Mouse (Mus musculus): ENCODE measurements at regions not wholly inside any gene's neighbourhood (a gene's known extent, or its start where the extent isn't known, plus 50 kb on each side); places are given as distances from the start of the nearest gene placed in this dataset.

DNA sequence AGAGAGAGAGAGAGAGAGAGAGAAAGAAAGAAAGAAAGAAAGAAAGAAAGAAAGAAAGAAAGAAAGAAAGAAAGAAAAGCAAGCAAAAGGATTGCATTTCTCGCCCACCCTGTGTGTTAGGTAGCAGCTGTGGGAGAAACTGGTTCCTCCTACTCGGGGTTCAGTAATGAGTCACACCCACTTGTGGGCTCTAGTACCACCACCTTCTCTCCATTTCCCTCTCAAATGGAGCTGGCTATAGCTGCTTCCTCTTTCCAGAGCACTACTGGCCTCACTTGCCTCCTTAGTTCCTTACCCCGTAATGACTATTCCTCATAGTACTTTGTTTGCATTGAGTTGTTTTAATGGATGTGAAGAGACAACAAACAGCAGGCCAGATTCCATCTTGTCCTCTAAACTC lies 323.0 kb downstream of the Rps29 start:
- H3K4me1 ChIP-seq (ENCODE audit: control insufficient read depth, insufficient read depth, insufficient read length, low read length) = no peaks in the 10 kb centered on the region
- no peak overlapping the region for H3K4me3 ChIP-seq (ENCODE audit: insufficient read depth, low read depth, low read length)
- H3K27ac ChIP-seq (replicated peaks; ENCODE audit: low read depth, low read length) = no peak overlapping the region

GRCm38 (mm10) chr12:68833914-68834313 lies 325.1 kb downstream of the Rps29 start:
- H3K4me1 ChIP-seq (ENCODE audit: control insufficient read depth, insufficient read depth, insufficient read length, low read length) = no peaks in the 10 kb centered on the region
- H3K4me3 ChIP-seq (ENCODE audit: insufficient read depth, low read depth, low read length) = no peak overlapping the region
- no peak overlapping the region for H3K27ac ChIP-seq (replicated peaks; ENCODE audit: low read depth, low read length)

DNA sequence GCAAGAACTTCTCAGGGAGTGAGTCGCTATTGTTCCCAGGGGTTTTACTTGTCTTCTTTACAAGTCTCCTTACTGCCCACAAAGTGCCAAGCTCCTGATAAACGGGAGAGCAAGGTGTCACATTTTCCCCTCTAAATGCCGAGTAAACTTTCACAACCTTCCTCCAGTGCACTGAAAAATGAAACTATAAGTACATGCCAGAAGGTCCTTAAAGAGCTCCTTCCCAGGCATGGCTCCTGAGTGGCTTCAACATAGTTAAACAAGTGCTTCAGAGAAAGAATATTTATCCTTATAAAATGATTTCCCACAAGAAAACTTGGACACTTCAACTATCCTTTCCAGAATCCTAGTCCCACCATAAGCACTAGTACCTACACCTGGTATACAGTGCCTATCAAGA lies 329.6 kb downstream of the Rps29 start:
- Histone ChIP-seq H3K4me3 (ENCODE audit: insufficient read depth, low read depth, low read length) (no peak overlapping the region), H3K27ac (replicated peaks; ENCODE audit: low read depth, low read length) (no peak overlapping the region), H3K4me1 (ENCODE audit: control insufficient read depth, insufficient read depth, insufficient read length, low read length) (no peaks in the 10 kb centered on the region)

DNA sequence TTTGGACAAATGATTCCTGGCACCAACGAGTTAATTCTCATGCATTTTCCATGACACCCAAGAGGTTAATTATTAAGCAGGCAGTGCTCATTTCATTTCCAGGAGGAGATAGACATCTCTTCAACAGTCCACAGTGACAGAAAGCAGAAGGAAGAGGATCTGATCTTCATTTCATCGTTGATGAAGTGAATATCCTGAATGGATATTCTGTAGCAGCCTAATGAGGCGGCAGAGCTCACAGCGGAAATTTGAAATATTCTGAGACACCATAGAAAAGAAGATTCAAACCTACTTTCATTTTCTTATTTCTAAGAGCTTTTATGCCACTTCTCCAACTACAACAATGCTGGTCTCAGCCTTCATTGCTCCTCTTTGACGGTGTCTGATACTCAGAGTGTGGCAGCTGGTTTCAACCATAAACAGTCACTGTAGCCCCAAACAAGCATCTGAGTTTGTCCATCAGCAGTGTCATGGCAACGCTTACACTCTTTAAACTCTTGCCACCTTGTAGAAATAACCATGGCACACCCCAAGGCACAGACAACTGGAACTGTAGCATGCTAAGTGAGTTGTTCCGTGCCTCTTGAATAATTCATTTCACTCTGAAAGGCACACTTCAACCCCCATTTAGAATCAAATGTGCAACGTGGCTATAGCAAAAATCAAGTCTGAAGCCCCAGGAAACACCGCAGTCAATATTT lies 331.3 kb downstream of the Rps29 start:
- no peak overlapping the region for H3K27ac ChIP-seq (replicated peaks; ENCODE audit: low read depth, low read length)
- no peaks in the 10 kb centered on the region for H3K4me1 ChIP-seq (ENCODE audit: control insufficient read depth, insufficient read depth, insufficient read length, low read length)
- H3K4me3 ChIP-seq (ENCODE audit: insufficient read depth, low read depth, low read length) = no peak overlapping the region

DNA sequence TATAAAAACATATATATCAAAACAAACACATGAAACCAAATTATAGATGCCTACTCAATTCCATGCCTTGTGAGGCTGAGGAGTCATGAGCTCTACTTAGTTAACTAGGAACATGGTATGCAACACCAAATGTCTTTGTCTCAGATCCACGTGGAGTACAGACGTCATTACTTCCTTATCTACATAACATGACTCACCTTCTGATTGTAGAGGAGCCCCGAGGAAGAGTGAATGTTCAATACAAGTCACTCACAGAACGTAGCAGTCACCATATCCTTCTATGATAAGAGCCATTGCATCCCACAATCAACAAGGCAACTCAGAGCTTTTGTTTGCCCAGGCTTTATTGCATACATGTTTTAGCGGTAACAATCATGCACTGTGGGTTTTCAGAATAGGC lies 364.6 kb downstream of the Rps29 start:
- H3K4me3 ChIP-seq (ENCODE audit: insufficient read depth, low read depth, low read length) = no peak overlapping the region
- no peak overlapping the region for H3K27ac ChIP-seq (replicated peaks; ENCODE audit: low read depth, low read length)
- no peaks in the 10 kb centered on the region for H3K4me1 ChIP-seq (ENCODE audit: control insufficient read depth, insufficient read depth, insufficient read length, low read length)

GRCm38 (mm10) chr12:68783636-68784035 lies 375.4 kb downstream of the Rps29 start:
- H3K4me3 ChIP-seq (ENCODE audit: insufficient read depth, low read depth, low read length) = no peak overlapping the region
- H3K4me1 ChIP-seq (ENCODE audit: control insufficient read depth, insufficient read depth, insufficient read length, low read length) = no peaks in the 10 kb centered on the region
- no peak overlapping the region for H3K27ac ChIP-seq (replicated peaks; ENCODE audit: low read depth, low read length)

DNA sequence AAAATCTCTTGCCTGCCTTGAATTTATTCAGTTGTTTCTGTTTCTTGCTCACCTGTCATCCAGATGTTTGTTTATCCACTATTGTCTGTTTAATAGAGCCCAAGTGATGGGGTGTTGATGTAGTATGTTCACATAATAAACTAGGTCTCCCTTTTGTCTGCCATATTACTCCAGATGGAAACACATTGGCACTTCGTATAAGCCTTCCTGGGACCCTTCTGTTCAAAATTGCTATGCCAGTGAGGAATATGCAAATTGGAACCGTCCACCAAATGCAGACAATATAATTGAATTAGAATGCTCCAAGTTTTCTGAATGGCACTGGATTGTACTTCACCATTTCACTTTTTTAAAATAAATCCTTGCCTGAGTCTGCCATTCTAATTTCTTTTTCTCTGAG lies 383.5 kb downstream of the Rps29 start:
- Histone ChIP-seq H3K4me1 (ENCODE audit: control insufficient read depth, insufficient read depth, insufficient read length, low read length) (no peaks in the 10 kb centered on the region), H3K4me3 (ENCODE audit: insufficient read depth, low read depth, low read length) (no peak overlapping the region), H3K27ac (replicated peaks; ENCODE audit: low read depth, low read length) (no peak overlapping the region)

- Histone ChIP-seq H3K4me1 (ENCODE audit: control insufficient read depth, insufficient read depth, insufficient read length, low read length) (no peaks in the 10 kb centered on the region), H3K4me3 (ENCODE audit: insufficient read depth, low read depth, low read length) (no peak overlapping the region), H3K27ac (replicated peaks; ENCODE audit: low read depth, low read length) (no peak overlapping the region)
Measured at GRCm38 (mm10) chr12:68774800-68775199, 384.2 kb downstream of the Rps29 start.

- Histone ChIP-seq H3K27ac (replicated peaks; ENCODE audit: low read depth, low read length) (no peak overlapping the region), H3K4me3 (ENCODE audit: insufficient read depth, low read depth, low read length) (no peak overlapping the region), H3K4me1 (ENCODE audit: control insufficient read depth, insufficient read depth, insufficient read length, low read length) (no peaks in the 10 kb centered on the region)
Measured at GRCm38 (mm10) chr12:68758263-68759020, 400.5 kb downstream of the Rps29 start.

DNA sequence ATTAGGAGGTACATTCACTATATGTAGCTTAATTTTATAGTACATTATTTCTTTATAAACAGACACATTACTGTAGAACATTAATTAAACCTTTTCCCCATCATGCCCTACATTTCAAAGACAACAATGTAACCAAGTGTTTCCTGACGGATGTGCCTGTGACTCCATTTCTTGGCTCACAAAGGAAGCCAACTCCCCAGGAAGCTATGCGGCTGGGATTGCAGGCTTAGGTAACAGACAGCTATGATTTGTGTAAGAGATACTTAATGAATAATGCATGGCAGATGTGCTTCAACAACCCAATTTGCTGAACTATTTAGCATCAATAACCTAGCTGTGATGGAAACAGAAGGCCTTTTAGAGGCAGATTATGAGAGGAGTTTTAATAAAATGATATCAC lies 430.1 kb downstream of the Rps29 start:
- no peak overlapping the region for H3K27ac ChIP-seq (replicated peaks; ENCODE audit: low read depth, low read length)
- no peak overlapping the region for H3K4me3 ChIP-seq (ENCODE audit: insufficient read depth, low read depth, low read length)
- no peaks in the 10 kb centered on the region for H3K4me1 ChIP-seq (ENCODE audit: control insufficient read depth, insufficient read depth, insufficient read length, low read length)

DNA sequence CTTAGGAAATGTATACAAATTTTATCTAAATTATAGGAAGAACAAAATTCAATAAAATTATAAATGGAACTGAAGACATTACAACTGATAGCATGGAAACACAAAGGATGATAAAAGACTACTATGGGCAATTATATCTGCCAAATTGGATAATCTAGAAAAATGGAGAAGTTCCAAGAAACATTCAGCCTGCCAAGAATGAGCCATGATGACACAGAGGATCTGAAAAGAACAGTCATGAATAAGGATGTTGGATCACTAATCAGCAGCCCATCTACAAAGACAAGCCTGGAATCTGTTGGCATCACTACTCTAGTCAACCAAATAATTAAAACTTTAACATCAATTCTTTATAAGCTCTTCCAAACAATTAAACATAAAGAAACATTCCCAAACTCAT lies 440.0 kb downstream of the Rps29 start:
- Histone ChIP-seq H3K27ac (replicated peaks; ENCODE audit: low read depth, low read length) (no peak overlapping the region), H3K4me1 (ENCODE audit: control insufficient read depth, insufficient read depth, insufficient read length, low read length) (no peaks in the 10 kb centered on the region), H3K4me3 (ENCODE audit: insufficient read depth, low read depth, low read length) (no peak overlapping the region)

- Histone ChIP-seq H3K27ac (replicated peaks; ENCODE audit: low read depth, low read length) (no peak overlapping the region), H3K4me3 (ENCODE audit: insufficient read depth, low read depth, low read length) (no peak overlapping the region), H3K4me1 (ENCODE audit: control insufficient read depth, insufficient read depth, insufficient read length, low read length) (no peaks in the 10 kb centered on the region)
Measured at GRCm38 (mm10) chr12:68694275-68695267, 464.4 kb downstream of the Rps29 start.

DNA sequence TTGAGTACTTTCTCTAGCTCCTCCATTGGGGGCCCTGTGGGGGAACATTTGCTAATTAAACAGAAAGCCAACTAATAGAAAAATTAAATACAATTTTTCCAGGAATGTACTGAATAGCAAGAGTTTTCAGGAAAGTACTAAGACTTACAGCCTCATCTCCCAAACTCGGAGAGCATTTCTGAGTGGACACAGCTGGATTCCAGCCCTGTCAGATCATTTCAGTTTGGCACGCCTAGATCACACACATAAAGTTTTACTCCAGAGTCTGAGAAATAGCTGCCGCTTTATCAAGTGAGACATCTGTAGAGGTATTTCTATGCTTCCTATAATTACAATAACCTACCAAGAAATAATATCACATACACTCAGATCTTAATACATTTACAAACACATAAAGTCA lies 470.7 kb downstream of the Rps29 start:
- H3K4me3 ChIP-seq (ENCODE audit: insufficient read depth, low read depth, low read length) = no peak overlapping the region
- no peaks in the 10 kb centered on the region for H3K4me1 ChIP-seq (ENCODE audit: control insufficient read depth, insufficient read depth, insufficient read length, low read length)
- H3K27ac ChIP-seq (replicated peaks; ENCODE audit: low read depth, low read length) = no peak overlapping the region

DNA sequence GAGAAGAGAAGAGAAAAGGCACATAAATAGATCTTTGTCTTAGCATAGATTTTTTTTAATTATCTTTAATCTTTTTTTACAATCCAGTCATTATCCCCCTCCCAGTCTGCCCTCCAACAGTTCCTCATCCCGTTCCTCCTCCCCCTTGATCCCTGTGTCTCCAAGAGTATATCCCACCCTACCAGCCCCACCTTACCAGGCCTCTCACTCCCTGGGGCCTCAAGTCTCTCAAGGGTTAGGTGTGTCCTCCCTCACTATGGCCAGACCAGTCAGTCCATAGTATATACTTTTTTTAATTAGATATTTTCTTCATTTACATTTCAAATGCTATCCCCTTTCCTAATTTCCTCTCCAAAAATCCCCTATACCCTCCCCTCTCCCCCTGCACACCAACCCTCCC lies 475.1 kb downstream of the Rps29 start:
- no peak overlapping the region for H3K4me3 ChIP-seq (ENCODE audit: insufficient read depth, low read depth, low read length)
- H3K27ac ChIP-seq (replicated peaks; ENCODE audit: low read depth, low read length) = no peak overlapping the region
- no peaks in the 10 kb centered on the region for H3K4me1 ChIP-seq (ENCODE audit: control insufficient read depth, insufficient read depth, insufficient read length, low read length)

- Histone ChIP-seq H3K4me1 (ENCODE audit: control insufficient read depth, insufficient read depth, insufficient read length, low read length) (no peaks in the 10 kb centered on the region), H3K4me3 (ENCODE audit: insufficient read depth, low read depth, low read length) (no peak overlapping the region), H3K27ac (replicated peaks; ENCODE audit: low read depth, low read length) (no peak overlapping the region)
Measured at GRCm38 (mm10) chr12:68683176-68683575, 475.8 kb downstream of the Rps29 start.
